Mouse (Mus musculus) liver, postnatal 0 days (tissue): ENCODE results near the gene Mgst2. TPM values are rescaled to one million over a fixed set of nuclear protein-coding genes. Genes with fewer than 3 reads are reported as not detected.

Experiments used
- ATAC-seq: fragments of 200-750 bp; cut with Nextera tagmentation; 2 replicates; pipeline ENCODE4 v1.8.0; 2017; ENCODE audit warnings: mild to moderate bottlenecking, moderate library complexity
- DNase-seq: peaks from one replicate; pipeline ENCODE4 v3.0.0-alpha.2; 2016
- H3K27ac ChIP-seq: fragments of 300-500 bp; sonication (generic); 2 replicates; pipeline ENCODE4 v1.5.1; 2014; ENCODE audit warnings: antibody characterized with exemption, moderate library complexity, mild to moderate bottlenecking, low read depth
- H3K27me3 ChIP-seq: fragments of 300-500 bp; sonication (generic); 2 replicates; pipeline ENCODE4 v1.6.1; 2014; ENCODE audit warnings: low read length, control low read depth, mixed read lengths; ENCODE audit not compliant: insufficient read depth
- H3K36me3 ChIP-seq: fragments of 300-500 bp; sonication (generic); replicated peaks from 2 replicates; pipeline ENCODE4 v1.6.1; 2014; ENCODE audit warnings: mild to moderate bottlenecking, control low read depth, low read length, moderate library complexity, mixed read lengths; ENCODE audit not compliant: insufficient read depth
- H3K4me1 ChIP-seq: fragments of 300-500 bp; sonication (generic); 2 replicates; pipeline ENCODE4 v1.6.1; 2014; ENCODE audit warnings: antibody characterized with exemption, mild to moderate bottlenecking, control low read depth; ENCODE audit not compliant: insufficient read depth
- H3K4me2 ChIP-seq: fragments of 300-500 bp; sonication (generic); 2 replicates; pipeline ENCODE4 v1.6.1; 2014; ENCODE audit warnings: low read depth, mild to moderate bottlenecking, low read length, moderate library complexity, mixed read lengths
- H3K4me3 ChIP-seq: fragments of 300-500 bp; sonication (generic); 2 replicates; pipeline ENCODE4 v1.5.1; 2014; ENCODE audit warnings: low read depth, low read length
- H3K9ac ChIP-seq: fragments of 300-500 bp; sonication (generic); replicated peaks from 2 replicates; pipeline ENCODE4 v1.6.1; 2014; ENCODE audit warnings: mild to moderate bottlenecking, moderate library complexity
- H3K9me3 ChIP-seq: fragments of 300-500 bp; sonication (generic); 2 replicates; pipeline ENCODE4 v1.6.1; 2016; ENCODE audit warnings: mild to moderate bottlenecking, control low read depth, low read length, mixed read lengths
- CTCF ChIP-seq: sonication (generic); IDR thresholded peaks from 2 replicates; pipeline ENCODE4 v1.5.1; 2016; ENCODE audit warnings: antibody characterized with exemption, low read depth
- EP300 ChIP-seq: IDR thresholded peaks from 2 replicates; pipeline ENCODE4 v1.6.1; 2016; ENCODE audit warnings: antibody characterized with exemption, low read depth, mild to moderate bottlenecking
- WGBS: fragments of 180-500 bp; shearing (Covaris S2); extraction: QIAGEN DNeasy Blood & Tissue Kit; methylation state at CpG from one replicate; pipeline ENCODE4 v1.1.7; 2014; ENCODE audit not compliant: insufficient replicate concordance; 5-methylcytosine and 5-hydroxymethylcytosine counted together
- polyA plus RNA-seq: library from polyadenylated mRNA; unstranded; fragments of >200 nt; fragmentation: Nextera tagmentation; extraction: Ambion mirVana; gene quantifications from 2 replicates; pipeline ENCODE4 v1.2.1, GENCODE M21; 2015

Mgst2 gene
- polyA plus RNA-seq, 1 experiment from 2014 or later = 36.8 TPM

GRCm38 (mm10) chr3:51637326-51637725, 22.8 kb upstream of the Mgst2 start:
- Histone ChIP-seq H3K36me3 (no peaks in the 10 kb centered on the region), H3K4me3 (no peak overlapping the region), H3K4me2 (0 out of 2 replicates have a peak overlapping the region, but pooled peaks have one; percentile 63), H3K27ac (0 out of 2 replicates have a peak overlapping the region, but pooled peaks have one; percentile 64), H3K27me3 (no peaks in the 10 kb centered on the region), H3K9ac (no peak overlapping the region), H3K9me3 (0 out of 2 replicates have a peak, but pooled peaks cover 3% of the 10 kb centered on the region), H3K4me1 (no peaks in the 10 kb centered on the region)
- no peak for TF ChIP-seq CTCF
- no peak for TF ChIP-seq EP300
- ATAC-seq (no peak), DNase-seq (no peak)
- 89% methylated on average over 6 of the region's 6 CpGs for WGBS

DNA sequence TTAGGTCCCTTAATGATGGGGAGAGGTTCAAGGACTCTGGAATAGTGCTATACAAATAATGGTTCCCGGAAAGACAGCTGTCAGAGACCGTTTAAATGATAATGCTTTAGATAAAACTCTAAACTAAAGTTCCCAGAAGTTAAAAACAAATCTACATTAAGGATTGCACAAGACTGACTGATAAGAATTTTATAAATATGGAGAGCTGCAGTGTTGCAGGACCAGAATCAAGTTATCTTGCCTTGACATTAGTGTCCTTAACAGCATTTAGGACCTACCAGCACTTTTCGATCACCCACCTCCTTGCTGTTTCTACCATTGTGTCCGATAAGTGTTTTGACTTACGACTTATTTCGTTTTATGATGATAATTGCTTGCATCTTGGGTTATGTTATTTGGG, 21.9 kb upstream of the Mgst2 start:
- TF ChIP-seq CTCF (no peak), EP300 (peak; percentile 63; the same call in 1 of the 2 replicates)
- ATAC-seq (no peak), DNase-seq (no peak)
- Histone ChIP-seq H3K9ac (no peak overlapping the region), H3K9me3 (0 out of 2 replicates have a peak, but pooled peaks cover 3% of the 10 kb centered on the region), H3K27me3 (no peaks in the 10 kb centered on the region), H3K4me1 (no peaks in the 10 kb centered on the region), H3K4me3 (no peak overlapping the region), H3K4me2 (no peak overlapping the region), H3K27ac (no peak overlapping the region), H3K36me3 (no peaks in the 10 kb centered on the region)
- 58% methylated on average over 6 of the region's 6 CpGs for WGBS

- Histone ChIP-seq H3K9ac (no peak overlapping the region), H3K27ac (no peak overlapping the region), H3K4me1 (peaks cover 3% of the 10 kb centered on the region; the same call in 1 of the 2 replicates), H3K36me3 (no peaks in the 10 kb centered on the region), H3K4me3 (no peak overlapping the region), H3K9me3 (no peaks in the 10 kb centered on the region), H3K27me3 (no peaks in the 10 kb centered on the region), H3K4me2 (no peak overlapping the region)
- ATAC-seq = no peak
- no peak for DNase-seq
- TF ChIP-seq CTCF (no peak), EP300 (no peak)
- 75% methylated on average over 6 of the region's 6 CpGs for WGBS
These were observed 14.7 kb upstream of the Mgst2 start for GRCm38 (mm10) chr3:51645484-51645883.

GRCm38 (mm10) chr3:51646301-51646700, 13.9 kb upstream of the Mgst2 start:
- H3K4me3 ChIP-seq = no peak overlapping the region
- ATAC-seq (no peak), DNase-seq (no peak)
- no peaks in the 10 kb centered on the region for H3K36me3 ChIP-seq
- no peak overlapping the region for H3K4me2 ChIP-seq
- no peaks in the 10 kb centered on the region for H3K27me3 ChIP-seq
- H3K4me1 ChIP-seq = peaks cover 3% of the 10 kb centered on the region; the same call in 1 of the 2 replicates
- 57% methylated on average over 10 of the region's 10 CpGs for WGBS
- no peak overlapping the region for H3K9ac ChIP-seq
- H3K27ac ChIP-seq = no peak overlapping the region
- H3K9me3 ChIP-seq = no peaks in the 10 kb centered on the region
- TF ChIP-seq CTCF (no peak), EP300 (no peak)

DNA sequence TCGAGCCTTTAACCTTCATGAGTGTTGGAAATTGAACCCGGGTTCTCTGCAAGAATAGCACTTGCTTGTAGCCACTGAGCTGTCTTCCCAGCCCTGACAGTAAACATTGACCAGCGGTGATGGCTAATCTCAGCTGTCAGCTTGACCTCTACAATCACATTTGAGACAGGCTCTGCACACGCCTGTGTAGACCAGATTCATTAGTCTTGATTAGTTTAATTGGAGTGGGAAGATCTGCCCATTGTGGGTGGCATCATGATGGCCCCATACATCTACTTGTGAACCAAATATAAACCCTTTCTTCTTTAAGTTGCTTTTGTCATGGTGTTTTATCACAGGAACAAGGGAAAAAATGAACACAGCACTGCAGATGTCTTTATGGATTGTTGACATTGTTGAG, 12.8 kb upstream of the Mgst2 start:
- ATAC-seq = no peak
- H3K4me2 ChIP-seq = no peak overlapping the region

GRCm38 (mm10) chr3:51648037-51648664, 12.0 kb upstream of the Mgst2 start:
- Histone ChIP-seq H3K27me3 (no peaks in the 10 kb centered on the region), H3K4me3 (no peak overlapping the region), H3K9me3 (no peaks in the 10 kb centered on the region), H3K9ac (no peak overlapping the region), H3K4me2 (peak overlapping the region; percentile 13; the same call in 1 of the 2 replicates), H3K4me1 (peaks cover 11% of the 10 kb centered on the region), H3K36me3 (no peaks in the 10 kb centered on the region), H3K27ac (no peak overlapping the region)
- 38% methylated on average over 15 of the region's 15 CpGs for WGBS
- ATAC-seq (no peak), DNase-seq (peak; percentile 75)
- TF ChIP-seq EP300 (no peak), CTCF (peak; percentile 94)

More for the DNA sequence above, 12.8 kb upstream of the Mgst2 start:
- H3K36me3 ChIP-seq = no peaks in the 10 kb centered on the region
- WGBS = 77% methylated on average over 4 of the region's 4 CpGs
- no peaks in the 10 kb centered on the region for H3K27me3 ChIP-seq
- no peaks in the 10 kb centered on the region for H3K9me3 ChIP-seq
- peaks cover 3% of the 10 kb centered on the region for H3K4me1 ChIP-seq
- H3K27ac ChIP-seq = no peak overlapping the region
- DNase-seq = no peak
- H3K9ac ChIP-seq = no peak overlapping the region
- H3K4me3 ChIP-seq = no peak overlapping the region
- TF ChIP-seq EP300 = no peak
- no peak for TF ChIP-seq CTCF
